Mouse (Mus musculus) forebrain, embryonic 16.5 days (tissue): ENCODE data around the gene Defb45. TPM values are rescaled to one million over a fixed set of nuclear protein-coding genes. Genes with fewer than 3 reads are reported as not detected.

ENCODE experiments used
- ATAC-seq: fragments of 200-750 bp; cut with Nextera tagmentation; 2 replicates; pipeline ENCODE4 v1.8.0; 2017; ENCODE audit warnings: mild to moderate bottlenecking, moderate library complexity
- H3K27ac ChIP-seq: fragments of 300-500 bp; sonication (generic); 2 replicates; pipeline ENCODE4 v1.5.1; 2014; ENCODE audit warnings: low read length, control low read depth
- H3K27me3 ChIP-seq: fragments of 300-500 bp; sonication (generic); replicated peaks from 2 replicates; pipeline ENCODE4 v1.6.1; 2014; ENCODE audit warnings: low read length; ENCODE audit not compliant: control insufficient read depth, insufficient read depth
- H3K36me3 ChIP-seq: fragments of 300-500 bp; sonication (generic); 2 replicates; pipeline ENCODE4 v1.6.1; 2014; ENCODE audit not compliant: control insufficient read depth, insufficient read depth
- H3K4me1 ChIP-seq: fragments of 300-500 bp; sonication (generic); replicated peaks from 2 replicates; pipeline ENCODE4 v1.6.1; 2014; ENCODE audit warnings: low read length; ENCODE audit not compliant: control insufficient read depth, insufficient read depth
- H3K4me2 ChIP-seq: fragments of 300-500 bp; sonication (generic); 2 replicates; pipeline ENCODE4 v1.6.1; 2014; ENCODE audit warnings: mild to moderate bottlenecking, low read length, control low read depth
- H3K4me3 ChIP-seq: fragments of 300-500 bp; sonication (generic); replicated peaks from 2 replicates; pipeline ENCODE4 v1.5.1; 2014; ENCODE audit warnings: mild to moderate bottlenecking, low read length, control low read depth
- H3K9ac ChIP-seq: fragments of 300-500 bp; sonication (generic); replicated peaks from 2 replicates; pipeline ENCODE4 v1.6.1; 2014; ENCODE audit warnings: low read depth, low read length, control low read depth
- H3K9me3 ChIP-seq: fragments of 300-500 bp; sonication (generic); 2 replicates; pipeline ENCODE4 v1.6.1; 2016; ENCODE audit warnings: low read length; ENCODE audit not compliant: control insufficient read depth
- WGBS: fragments of 180-500 bp; shearing (Covaris S2); extraction: QIAGEN DNeasy Blood & Tissue Kit; methylation state at CpG from one replicate; pipeline ENCODE4 v1.1.7; 2014; 5-methylcytosine and 5-hydroxymethylcytosine counted together
- polyA plus RNA-seq: library from polyadenylated mRNA; unstranded; fragments of >200 nt; fragmentation: Nextera tagmentation; extraction: Ambion mirVana; gene quantifications from 2 replicates; pipeline ENCODE4 v1.2.1, GENCODE M21; 2015

The Defb45 gene
- polyA plus RNA-seq = not detected in 2 replicates

- no peak within 1 kb of the TSS for H3K27ac ChIP-seq
- no peak within 1 kb of the TSS for H3K4me2 ChIP-seq
- H3K9ac ChIP-seq = no peak within 1 kb of the TSS
- no peaks in the 10 kb centered on the region for H3K4me1 ChIP-seq
- H3K27me3 ChIP-seq = no peaks in the 10 kb centered on the region
- H3K9me3 ChIP-seq = no peaks in the 10 kb centered on the region
- WGBS = 70% methylated on average over 7 of the region's 7 CpGs
- H3K4me3 ChIP-seq = no peak within 1 kb of the TSS
- H3K36me3 ChIP-seq = no peaks in the 10 kb centered on the region
- no peak for ATAC-seq
These were observed at the start of gene Defb45 for GRCm38 (mm10) chr2:152599299-152599698. Gene Defb45 (minus strand): TSS chr2:152599399.

GRCm38 (mm10) chr2:152639406-152640113, 40.4 kb upstream of the Defb45 start:
- Histone ChIP-seq H3K27ac (no peak overlapping the region), H3K27me3 (no peaks in the 10 kb centered on the region), H3K4me3 (no peak overlapping the region), H3K9me3 (no peaks in the 10 kb centered on the region), H3K36me3 (no peaks in the 10 kb centered on the region), H3K4me2 (no peak overlapping the region), H3K9ac (no peak overlapping the region), H3K4me1 (no peaks in the 10 kb centered on the region)
- 21% methylated on average over 11 of the region's 11 CpGs for WGBS
- no peak for ATAC-seq

- H3K27me3 ChIP-seq = no peaks in the 10 kb centered on the region
- ATAC-seq = no peak
- no peak overlapping the region for H3K4me3 ChIP-seq
- no peak overlapping the region for H3K9ac ChIP-seq
- no peaks in the 10 kb centered on the region for H3K4me1 ChIP-seq
- no peak overlapping the region for H3K4me2 ChIP-seq
- 75% methylated on average over 6 of the region's 6 CpGs for WGBS
- no peaks in the 10 kb centered on the region for H3K9me3 ChIP-seq
- H3K36me3 ChIP-seq = no peaks in the 10 kb centered on the region
- H3K27ac ChIP-seq = no peak overlapping the region
These were observed 39.7 kb upstream of the Defb45 start for GRCm38 (mm10) chr2:152638865-152639264.

- no peaks in the 10 kb centered on the region for H3K36me3 ChIP-seq
- H3K27ac ChIP-seq = no peak overlapping the region
- no peaks in the 10 kb centered on the region for H3K4me1 ChIP-seq
- H3K27me3 ChIP-seq = no peaks in the 10 kb centered on the region
- no peaks in the 10 kb centered on the region for H3K9me3 ChIP-seq
- no peak for ATAC-seq
- no peak overlapping the region for H3K9ac ChIP-seq
- no peak overlapping the region for H3K4me3 ChIP-seq
- H3K4me2 ChIP-seq = no peak overlapping the region
- 91% methylated on average over 4 of the region's 4 CpGs for WGBS
These were observed 38.2 kb upstream of the Defb45 start for GRCm38 (mm10) chr2:152637381-152637780.

GRCm38 (mm10) chr2:152637006-152637322, 37.8 kb upstream of the Defb45 start:
- H3K4me2 ChIP-seq = no peak overlapping the region
- no peaks in the 10 kb centered on the region for H3K36me3 ChIP-seq
- no peak overlapping the region for H3K9ac ChIP-seq
- no peak overlapping the region for H3K27ac ChIP-seq
- H3K9me3 ChIP-seq = no peaks in the 10 kb centered on the region
- WGBS = 90% methylated on average over 6 of the region's 6 CpGs
- H3K27me3 ChIP-seq = no peaks in the 10 kb centered on the region
- ATAC-seq = no peak
- H3K4me3 ChIP-seq = no peak overlapping the region
- no peaks in the 10 kb centered on the region for H3K4me1 ChIP-seq

GRCm38 (mm10) chr2:152636246-152637005, 37.2 kb upstream of the Defb45 start:
- H3K4me3 ChIP-seq = no peak overlapping the region

GRCm38 (mm10) chr2:152634311-152634710, 35.1 kb upstream of the Defb45 start:
- H3K36me3 ChIP-seq = no peaks in the 10 kb centered on the region
- no peak overlapping the region for H3K4me2 ChIP-seq
- no peak overlapping the region for H3K27ac ChIP-seq
- no peak overlapping the region for H3K9ac ChIP-seq
- WGBS = 82% methylated on average over 29 of the region's 29 CpGs
- no peak overlapping the region for H3K4me3 ChIP-seq
- H3K9me3 ChIP-seq = no peaks in the 10 kb centered on the region
- H3K4me1 ChIP-seq = no peaks in the 10 kb centered on the region
- no peak for ATAC-seq
- no peaks in the 10 kb centered on the region for H3K27me3 ChIP-seq

More at GRCm38 (mm10) chr2:152636246-152637005, 37.2 kb upstream of the Defb45 start:
- Histone ChIP-seq H3K9me3 (no peaks in the 10 kb centered on the region), H3K36me3 (no peaks in the 10 kb centered on the region), H3K4me1 (no peaks in the 10 kb centered on the region), H3K27me3 (no peaks in the 10 kb centered on the region), H3K4me2 (no peak overlapping the region), H3K9ac (no peak overlapping the region), H3K27ac (no peak overlapping the region)
- 80% methylated on average over 23 of the region's 23 CpGs for WGBS
- no peak for ATAC-seq

- H3K9ac ChIP-seq = peak overlapping the region; percentile 7; the same call in 1 of the 2 replicates
- H3K4me1 ChIP-seq = no peaks in the 10 kb centered on the region
- H3K36me3 ChIP-seq = no peaks in the 10 kb centered on the region
- peak; percentile 40; the same call in 1 of the 2 replicates for ATAC-seq
- WGBS = 41% methylated on average over 17 of the region's 17 CpGs
- H3K27ac ChIP-seq = no peak overlapping the region
- H3K4me2 ChIP-seq = peak overlapping the region; percentile 29
- H3K4me3 ChIP-seq = peak overlapping the region; percentile 17
- H3K27me3 ChIP-seq = peaks cover 7% of the 10 kb centered on the region
- no peaks in the 10 kb centered on the region for H3K9me3 ChIP-seq
These were observed 34.1 kb upstream of the Defb45 start for GRCm38 (mm10) chr2:152633334-152633733.

- no peak for ATAC-seq
- Histone ChIP-seq H3K4me2 (no peak overlapping the region), H3K27me3 (peaks cover 34% of the 10 kb centered on the region), H3K4me3 (no peak overlapping the region), H3K9ac (no peak overlapping the region), H3K27ac (no peak overlapping the region), H3K36me3 (no peaks in the 10 kb centered on the region), H3K9me3 (no peaks in the 10 kb centered on the region), H3K4me1 (peaks cover 10% of the 10 kb centered on the region)
- 85% methylated on average over 6 of the region's 6 CpGs for WGBS
These were observed 30.7 kb upstream of the Defb45 start for GRCm38 (mm10) chr2:152629904-152630303.
